Mouse (Mus musculus): ENCODE results near the gene Grb7.

Grb7 gene

GRCm38 (mm10) chr11:98431743-98432502 is 14.3 kb upstream of the Grb7 start:
- CTCF ChIA-PET: interaction anchor here in 2 of 4 experiments (0.5 to 1.1 kb wide), 3 partner anchors 89 to 222 kb away, joined by 3 to 4 read pairs (median 3); no protein-coding TSS in a partner anchor

GRCm38 (mm10) chr11:98435723-98436122 is 10.5 kb upstream of the Grb7 start:
- ChIA-PET CTCF (interaction anchor here in 1 of 4 experiments (0.6 kb wide), 1 partner anchor 245 kb away, joined by 3 read pairs; no protein-coding TSS in a partner anchor), POLR2A (interaction anchor here in 1 of 4 experiments (0.6 to 1.3 kb wide), 5 partner anchors 12 to 1027 kb away, joined by 3 read pairs; no protein-coding TSS in a partner anchor)

More at GRCm38 (mm10) chr11:98431743-98432502, 14.3 kb upstream of the Grb7 start:
- POLR2A ChIA-PET: interaction anchor here in 3 of 4 experiments (0.5 to 1.7 kb wide), 7 partner anchors 14 to 134 kb away, joined by 3 to 5 read pairs (median 4); partner anchors contain the start of genes Pgap3 (in 1 of the 3) and Stard3 (in 1 of the 3)

GRCm38 (mm10) chr11:98437441-98437840 is 8.8 kb upstream of the Grb7 start:
- POLR2A ChIA-PET: interaction anchor here in 2 of 4 experiments (0.9 to 3.4 kb wide), 10 partner anchors 10 to 41 kb away, joined by 3 to 24 read pairs (median 4); partner anchors contain the start of genes Erbb2 (in 1 of the 2), Grb7 (in 1 of the 2) and Pgap3 (in 1 of the 2)

GRCm38 (mm10) chr11:98438331-98439158 is 7.6 kb upstream of the Grb7 start, which contains the start of gene Mien1:
Gene Mien1, minus strand, starts transcription at chr11:98438991.
- CTCF ChIA-PET: interaction anchor here (0.5 to 2.8 kb wide), 43 partner anchors 9 to 872 kb away, joined by 3 to 23 read pairs (median 4); partner anchors contain the start of genes Erbb2 (in 2 of the 4), Grb7 (in 1 of the 4), Pgap3 (in 1 of the 4) and Ppp1r1b (in 1 of the 4)
- POLR2A ChIA-PET: interaction anchor here in 3 of 4 experiments (0.6 to 3.4 kb wide), 47 partner anchors 9 to 1881 kb away, joined by 3 to 24 read pairs (median 3); partner anchors contain the start of genes Erbb2 (in 3 of the 3), Stard3 (in 2 of the 3), Zpbp2 (in 2 of the 3) and Eif1 (in 1 of the 3)

More at GRCm38 (mm10) chr11:98437441-98437840, 8.8 kb upstream of the Grb7 start:
- CTCF ChIA-PET: interaction anchor here in 3 of 4 experiments (1.7 to 2.8 kb wide), 10 partner anchors 10 to 95 kb away, joined by 5 to 23 read pairs (median 11); partner anchors contain the start of genes Erbb2 (in 2 of the 3), Grb7 (in 1 of the 3) and Ppp1r1b (in 1 of the 3)

GRCm38 (mm10) chr11:98443688-98444087 is 2.5 kb upstream of the Grb7 start:
- ChIA-PET POLR2A (interaction anchor here in 2 of 4 experiments (0.6 to 1.1 kb wide), 6 partner anchors 48 to 239 kb away, joined by 3 to 7 read pairs (median 4); partner anchors contain the start of genes Psmd3 (in 1 of the 2) and Stard3 (in 1 of the 2)), CTCF (interaction anchor here in 3 of 4 experiments (0.6 to 1.4 kb wide), 3 partner anchors 14 to 116 kb away, joined by 3 read pairs; no protein-coding TSS in a partner anchor)

- POLR2A ChIA-PET: interaction anchor here in 1 of 4 experiments (1.4 kb wide), 1 partner anchor 142 kb away, joined by 4 read pairs; the partner anchor contains the start of gene Ormdl3
- CTCF ChIA-PET: interaction anchor here in 1 of 4 experiments (0.6 kb wide), 1 partner anchor 105 kb away, joined by 3 read pairs; no protein-coding TSS in a partner anchor
These were observed 956 bp upstream of the Grb7 start for GRCm38 (mm10) chr11:98445238-98445637.

- ChIA-PET POLR2A (interaction anchor here in 3 of 4 experiments (0.8 to 1.4 kb wide), 4 partner anchors 11 to 142 kb away, joined by 3 to 5 read pairs (median 4); partner anchors contain the start of genes Ormdl3 (in 1 of the 3) and Stard3 (in 1 of the 3)), CTCF (interaction anchor here in 1 of 4 experiments (0.6 kb wide), 1 partner anchor 105 kb away, joined by 3 read pairs; no protein-coding TSS in a partner anchor)
These were observed 515 bp upstream of the Grb7 start for GRCm38 (mm10) chr11:98445679-98446078.

GRCm38 (mm10) chr11:98446562-98447474 is 624 bp downstream of the Grb7 start:
- ChIA-PET CTCF (interaction anchor here (0.6 to 3.3 kb wide), 13 partner anchors 8 to 875 kb away, joined by 3 to 23 read pairs (median 5); partner anchors contain the start of genes Mien1 (in 2 of the 4), Fbxo47 (in 1 of the 4) and Lrrc3c (in 1 of the 4)), POLR2A (interaction anchor here in 3 of 4 experiments (0.6 to 3.2 kb wide), 21 partner anchors 8 to 606 kb away, joined by 3 to 24 read pairs (median 4); partner anchors contain the start of genes Mien1 (in 2 of the 3), Ormdl3 (in 1 of the 3) and Stard3 (in 1 of the 3))

- POLR2A ChIA-PET: interaction anchor here in 3 of 4 experiments (0.6 to 3.2 kb wide), 19 partner anchors 9 to 606 kb away, joined by 3 to 24 read pairs (median 3); partner anchors contain the start of genes Mien1 (in 2 of the 3) and Stard3 (in 1 of the 3)
- CTCF ChIA-PET: interaction anchor here (0.6 to 3.3 kb wide), 16 partner anchors 8 to 948 kb away, joined by 3 to 23 read pairs (median 5); partner anchors contain the start of genes Mien1 (in 2 of the 4) and Lrrc3c (in 1 of the 4)
These were observed 1.3 kb downstream of the Grb7 start for GRCm38 (mm10) chr11:98447475-98447834.

GRCm38 (mm10) chr11:98448191-98448790 is 2.1 kb downstream of the Grb7 start:
- ChIA-PET POLR2A (interaction anchor here (0.5 to 3.2 kb wide), 27 partner anchors 9 to 1138 kb away, joined by 3 to 24 read pairs (median 4); partner anchors contain the start of genes Mien1 (in 2 of the 4), Stard3 (in 2 of the 4), Erbb2 (in 1 of the 4) and Ppp1r1b (in 1 of the 4)), CTCF (interaction anchor here (0.5 to 3.3 kb wide), 16 partner anchors 8 to 947 kb away, joined by 3 to 23 read pairs (median 4); partner anchors contain the start of genes Mien1 (in 2 of the 4) and Lrrc3c (in 1 of the 4))

GRCm38 (mm10) chr11:98449419-98449818 is 3.2 kb downstream of the Grb7 start:
- CTCF ChIA-PET: interaction anchor here in 3 of 4 experiments (0.5 to 3.3 kb wide), 5 partner anchors 8 to 407 kb away, joined by 3 to 23 read pairs (median 7); partner anchors contain the start of gene Mien1 (in 1 of the 3)
- POLR2A ChIA-PET: interaction anchor here in 2 of 4 experiments (0.9 to 3.2 kb wide), 7 partner anchors 8 to 65 kb away, joined by 3 to 24 read pairs (median 8); partner anchors contain the start of gene Mien1 (in 2 of the 2)

- POLR2A ChIA-PET: interaction anchor here in 3 of 4 experiments (0.6 to 2.3 kb wide), 6 partner anchors 12 to 139 kb away, joined by 3 to 6 read pairs (median 3); partner anchors contain the start of genes Erbb2 (in 1 of the 3) and Mien1 (in 1 of the 3)
- CTCF ChIA-PET: interaction anchor here in 2 of 4 experiments (1.1 to 1.7 kb wide), 3 partner anchors 11 to 223 kb away, joined by 3 to 5 read pairs (median 4); partner anchors contain the start of gene Mien1 (in 1 of the 2)
These were observed 4.0 kb downstream of the Grb7 start for GRCm38 (mm10) chr11:98449921-98450771.

- ChIA-PET POLR2A (interaction anchor here in 2 of 4 experiments (0.6 to 1.6 kb wide), 3 partner anchors 17 to 380 kb away, joined by 3 to 5 read pairs (median 3); partner anchors contain the start of genes Mien1 (in 1 of the 2) and Ormdl3 (in 1 of the 2)), CTCF (interaction anchor here (0.6 to 7.2 kb wide), 14 partner anchors 8 to 207 kb away, joined by 3 to 45 read pairs (median 4); partner anchors contain the start of gene Mien1 (in 2 of the 4))
These were observed 9.3 kb downstream of the Grb7 start for GRCm38 (mm10) chr11:98455484-98455883.

Data from embryonic stem cell, embryonic (primary cell).